Mouse (Mus musculus): Measurements from ENCODE around the gene Dgat2. TPM values are rescaled to one million over a fixed set of nuclear protein-coding genes. Genes with fewer than 3 reads are reported as not detected.
A peak's percentile ranks its signal among the peaks of the same experiment; 100 is the strongest.

Dgat2 gene
- polyA plus RNA-seq, 1 experiment = 130 TPM

DNA sequence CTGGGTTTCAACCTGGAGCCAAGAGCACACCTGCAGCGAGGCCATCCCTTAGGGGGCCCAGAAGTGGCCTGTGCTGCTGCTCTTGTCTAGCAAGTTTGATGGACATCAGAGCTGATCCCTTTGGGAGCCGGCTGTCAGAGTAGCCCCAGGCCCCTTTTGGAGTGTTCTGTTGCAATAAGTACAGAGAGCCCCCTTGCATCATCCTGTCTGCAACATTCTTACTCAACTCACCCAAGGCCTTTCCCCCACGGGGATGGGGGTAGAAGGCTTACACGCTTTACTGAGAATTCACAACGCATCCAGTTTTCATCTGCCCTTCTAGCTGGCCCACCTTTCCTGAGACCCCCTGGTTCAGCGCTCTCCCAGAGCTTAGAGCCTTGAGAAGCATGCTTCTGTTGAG lies 6.1 kb upstream of the Dgat2 start:
- TF ChIP-seq POLR2A (IDR thresholded peaks at IDR 0.05; ENCODE audit: control insufficient read depth, extremely low read depth, insufficient read depth, low read length, poor library complexity) = no peak
- TF ChIP-seq CTCF (IDR thresholded peaks at IDR 0.05; ENCODE audit: borderline replicate concordance, control insufficient read depth, extremely low read depth, insufficient read depth, low read length, poor library complexity) = no peak
- Histone ChIP-seq H3K36me3 (ENCODE audit: control insufficient read depth, insufficient read depth, low read length) (no peaks in the 10 kb centered on the region), H3K4me3 (ENCODE audit: control insufficient read depth, insufficient read depth, low read length) (no peak overlapping the region), H3K27me3 (ENCODE audit: control insufficient read depth, insufficient read depth, low read length) (no peaks in the 10 kb centered on the region), H3K4me1 (replicated peaks; ENCODE audit: control insufficient read depth, insufficient read depth, low read length) (0 out of 2 replicates have a peak, but pooled peaks cover 3% of the 10 kb centered on the region), H3K27ac (ENCODE audit: control insufficient read depth, insufficient read depth, low read length) (no peak overlapping the region)
- WGBS = 96% methylated on average over 6 of the region's 6 CpGs
- DNase-seq = no peak

DNA sequence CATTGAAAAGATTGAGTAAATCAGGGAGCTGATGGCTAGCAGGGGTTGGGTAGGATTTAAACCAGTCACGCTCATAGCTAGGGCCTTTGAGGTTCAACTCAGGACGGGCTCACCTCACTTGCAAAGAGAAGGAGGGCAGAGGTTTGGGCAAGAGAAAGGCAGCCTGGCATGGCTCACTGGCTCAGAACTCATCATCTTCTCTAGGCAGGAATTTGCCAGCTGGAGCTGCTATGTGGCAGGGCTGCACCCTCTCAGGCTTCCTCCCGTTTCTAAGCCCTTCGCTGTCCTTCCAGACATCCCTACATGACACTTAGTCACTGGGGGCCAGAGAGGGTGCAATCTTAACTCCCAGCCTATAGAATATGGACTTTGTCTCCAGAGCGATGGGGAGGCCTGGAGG lies 4.9 kb upstream of the Dgat2 start:
- Histone ChIP-seq H3K27ac (ENCODE audit: control insufficient read depth, insufficient read depth, low read length) (no peak overlapping the region), H3K27me3 (ENCODE audit: control insufficient read depth, insufficient read depth, low read length) (no peaks in the 10 kb centered on the region), H3K4me1 (replicated peaks; ENCODE audit: control insufficient read depth, insufficient read depth, low read length) (peaks cover 6% of the 10 kb centered on the region; the same call in 1 of the 2 replicates), H3K4me3 (ENCODE audit: control insufficient read depth, insufficient read depth, low read length) (no peak overlapping the region), H3K36me3 (ENCODE audit: control insufficient read depth, insufficient read depth, low read length) (no peaks in the 10 kb centered on the region)
- 93% methylated on average over 5 of the region's 5 CpGs for WGBS
- TF ChIP-seq POLR2A (IDR thresholded peaks at IDR 0.05; ENCODE audit: control insufficient read depth, extremely low read depth, insufficient read depth, low read length, poor library complexity) (no peak), CTCF (IDR thresholded peaks at IDR 0.05; ENCODE audit: borderline replicate concordance, control insufficient read depth, extremely low read depth, insufficient read depth, low read length, poor library complexity) (no peak)
- no peak for DNase-seq

DNA sequence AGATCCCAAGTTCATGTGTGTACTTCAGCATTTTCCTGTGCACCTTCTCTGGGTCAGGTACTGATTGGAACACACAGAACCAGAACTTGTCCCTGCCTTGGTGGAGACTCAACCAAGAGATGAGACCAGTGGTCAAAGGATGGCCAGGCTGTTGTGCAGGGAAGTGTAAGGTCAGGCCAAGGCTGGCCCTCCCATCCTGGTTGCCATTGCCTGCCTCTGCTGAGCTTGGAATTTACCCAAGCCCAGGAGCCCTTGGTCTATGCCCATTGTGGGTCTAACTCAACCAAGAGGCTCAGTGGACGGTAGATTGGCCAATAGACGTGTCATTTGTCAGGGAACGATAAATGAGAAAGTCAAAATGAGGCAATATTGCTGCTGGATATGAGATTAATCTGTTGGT lies 2.9 kb upstream of the Dgat2 start:
- no peak for TF ChIP-seq CTCF (IDR thresholded peaks at IDR 0.05; ENCODE audit: borderline replicate concordance, control insufficient read depth, extremely low read depth, insufficient read depth, low read length, poor library complexity)
- no peak for TF ChIP-seq POLR2A (IDR thresholded peaks at IDR 0.05; ENCODE audit: control insufficient read depth, extremely low read depth, insufficient read depth, low read length, poor library complexity)
- Histone ChIP-seq H3K27me3 (ENCODE audit: control insufficient read depth, insufficient read depth, low read length) (no peaks in the 10 kb centered on the region), H3K36me3 (ENCODE audit: control insufficient read depth, insufficient read depth, low read length) (no peaks in the 10 kb centered on the region), H3K27ac (ENCODE audit: control insufficient read depth, insufficient read depth, low read length) (no peak overlapping the region), H3K4me3 (ENCODE audit: control insufficient read depth, insufficient read depth, low read length) (no peak overlapping the region), H3K4me1 (replicated peaks; ENCODE audit: control insufficient read depth, insufficient read depth, low read length) (peaks cover 11% of the 10 kb centered on the region)
- 94% methylated on average over 3 of the region's 3 CpGs for WGBS
- no peak for DNase-seq

DNA sequence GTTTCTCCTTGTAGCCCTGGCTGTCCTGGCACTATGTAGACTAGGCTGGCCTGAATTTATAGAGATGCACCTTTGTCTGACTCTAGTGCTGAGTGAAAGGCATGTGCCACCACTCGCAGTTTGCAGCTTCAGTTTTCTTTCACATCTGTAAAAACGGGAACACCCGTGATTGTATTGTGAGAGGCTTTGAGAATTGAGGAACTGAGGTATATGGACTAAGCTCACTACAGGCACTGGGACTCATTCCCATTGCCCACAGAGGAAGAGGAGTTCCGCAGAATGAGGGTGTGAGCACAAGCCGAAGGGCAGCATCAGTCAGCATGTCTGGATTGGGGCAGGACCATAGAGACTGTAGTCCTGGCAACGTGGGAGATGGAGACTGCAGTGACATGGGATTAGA lies 1.2 kb upstream of the Dgat2 start:
- 13% methylated on average over 6 of the region's 6 CpGs for WGBS
- H3K4me3 ChIP-seq (ENCODE audit: control insufficient read depth, insufficient read depth, low read length) = no peak overlapping the region
- no peak overlapping the region for H3K27ac ChIP-seq (ENCODE audit: control insufficient read depth, insufficient read depth, low read length)
- H3K27me3 ChIP-seq (ENCODE audit: control insufficient read depth, insufficient read depth, low read length) = no peaks in the 10 kb centered on the region
- peaks cover 8% of the 10 kb centered on the region for H3K4me1 ChIP-seq (replicated peaks; ENCODE audit: control insufficient read depth, insufficient read depth, low read length)
- no peaks in the 10 kb centered on the region for H3K36me3 ChIP-seq (ENCODE audit: control insufficient read depth, insufficient read depth, low read length)
- TF ChIP-seq CTCF (IDR thresholded peaks at IDR 0.05; ENCODE audit: borderline replicate concordance, control insufficient read depth, extremely low read depth, insufficient read depth, low read length, poor library complexity) = no peak
- TF ChIP-seq POLR2A (IDR thresholded peaks at IDR 0.05; ENCODE audit: control insufficient read depth, extremely low read depth, insufficient read depth, low read length, poor library complexity) = no peak
- DNase-seq = no peak

DNA sequence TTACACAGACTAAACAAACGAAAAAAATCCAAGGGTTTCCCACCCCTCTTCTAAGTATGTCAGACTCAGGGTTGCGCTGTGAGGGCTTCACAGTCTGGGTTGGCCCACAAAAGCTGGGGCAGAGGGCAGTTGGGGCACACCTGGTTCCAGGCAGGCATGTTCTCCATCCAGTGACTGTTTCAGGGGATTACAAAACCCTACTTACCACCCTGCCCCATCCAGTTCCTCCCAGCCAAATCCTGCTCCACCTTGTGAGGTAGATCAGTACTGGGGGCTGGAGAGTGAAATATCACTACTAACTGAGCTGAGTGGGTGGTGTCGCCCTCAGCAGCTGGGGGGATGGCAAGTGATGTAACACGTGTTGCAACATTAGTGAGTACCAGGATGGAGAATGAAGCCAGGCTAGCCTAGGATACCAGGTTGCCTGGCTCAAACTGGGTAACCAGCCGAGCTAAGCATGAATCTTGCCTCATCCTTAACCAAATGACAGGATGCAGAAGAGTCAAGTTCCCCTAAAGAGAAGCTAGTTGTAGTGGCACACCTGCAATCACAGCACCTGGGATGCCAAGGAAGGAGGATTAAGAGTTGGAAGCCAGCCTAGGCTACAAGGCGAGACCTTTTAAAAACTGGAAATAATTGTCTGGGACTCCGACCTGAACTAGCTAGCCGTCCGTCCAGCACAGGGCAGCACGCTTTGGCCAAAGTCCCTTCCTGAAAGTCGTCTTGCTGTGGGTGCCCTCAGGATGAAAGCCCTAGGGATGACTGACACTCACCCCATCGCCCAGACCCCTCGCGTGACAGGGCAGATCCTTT lies 694 bp downstream of the Dgat2 start:
- Histone ChIP-seq H3K4me1 (replicated peaks; ENCODE audit: control insufficient read depth, insufficient read depth, low read length) (peaks cover 8% of the 10 kb centered on the region), H3K27me3 (ENCODE audit: control insufficient read depth, insufficient read depth, low read length) (no peaks in the 10 kb centered on the region), H3K36me3 (ENCODE audit: control insufficient read depth, insufficient read depth, low read length) (no peaks in the 10 kb centered on the region), H3K27ac (ENCODE audit: control insufficient read depth, insufficient read depth, low read length) (no peak overlapping the region), H3K4me3 (ENCODE audit: control insufficient read depth, insufficient read depth, low read length) (peak overlapping the region; percentile 57)
- peak; percentile 8 for DNase-seq
- WGBS = 33% methylated on average over 14 of the region's 14 CpGs
- TF ChIP-seq POLR2A (IDR thresholded peaks at IDR 0.05; ENCODE audit: control insufficient read depth, extremely low read depth, insufficient read depth, low read length, poor library complexity) (no peak), CTCF (IDR thresholded peaks at IDR 0.05; ENCODE audit: borderline replicate concordance, control insufficient read depth, extremely low read depth, insufficient read depth, low read length, poor library complexity) (no peak)

DNA sequence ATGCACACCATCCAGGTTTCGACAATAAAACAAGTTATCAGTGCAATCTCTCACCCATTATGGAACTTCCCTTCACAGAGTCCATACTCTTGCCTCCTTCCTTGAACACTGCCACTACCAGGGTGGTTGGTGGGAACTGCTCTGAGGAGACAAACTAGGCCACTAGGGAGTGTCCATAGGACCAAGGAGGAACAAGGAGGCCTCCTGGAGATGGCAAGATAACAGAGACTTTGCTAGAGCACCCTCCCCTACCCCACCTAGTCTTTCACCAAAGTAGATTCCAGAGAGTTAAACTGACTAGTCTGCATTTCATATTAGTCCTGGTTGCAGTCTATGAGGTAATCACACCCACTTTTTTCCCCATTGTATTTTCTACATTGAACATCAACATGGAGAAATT lies 2.4 kb downstream of the Dgat2 start:
- Histone ChIP-seq H3K4me3 (ENCODE audit: control insufficient read depth, insufficient read depth, low read length) (no peak overlapping the region), H3K27ac (ENCODE audit: control insufficient read depth, insufficient read depth, low read length) (no peak overlapping the region), H3K4me1 (replicated peaks; ENCODE audit: control insufficient read depth, insufficient read depth, low read length) (peaks cover 8% of the 10 kb centered on the region), H3K36me3 (ENCODE audit: control insufficient read depth, insufficient read depth, low read length) (no peaks in the 10 kb centered on the region), H3K27me3 (ENCODE audit: control insufficient read depth, insufficient read depth, low read length) (no peaks in the 10 kb centered on the region)
- no peak for TF ChIP-seq CTCF (IDR thresholded peaks at IDR 0.05; ENCODE audit: borderline replicate concordance, control insufficient read depth, extremely low read depth, insufficient read depth, low read length, poor library complexity)
- TF ChIP-seq POLR2A (IDR thresholded peaks at IDR 0.05; ENCODE audit: control insufficient read depth, extremely low read depth, insufficient read depth, low read length, poor library complexity) = no peak
- WGBS = 94% methylated on average over 1 of the region's 1 CpGs
- DNase-seq = no peak

Measured in thymus, adult 2 months (tissue).